Mouse (Mus musculus): ENCODE results near the gene Psma4. TPM values are rescaled to one million over a fixed set of nuclear protein-coding genes. Genes with fewer than 3 reads are reported as not detected.

The Psma4 gene
- polyA plus RNA-seq (2012; rRNA removed), result 89.3 and 121 TPM in 2 replicates

GRCm38 (mm10) chr9:54950575-54951321, at the start of gene Psma4, which contains the start of gene AY074887:
Psma4 (plus strand) TSS chr9:54950790.
AY074887 (minus strand) TSS chr9:54950998.
- Histone ChIP-seq H3K4me3 (ENCODE audit: insufficient read depth, low read depth, low read length) (peak within 1 kb of the TSS; percentile 90), H3K36me3 (ENCODE audit: control insufficient read depth, insufficient read depth, low read length) (peaks cover 10% of the 10 kb centered on the region), H3K27me3 (replicated peaks; ENCODE audit: control insufficient read depth, insufficient read depth, low read length) (no peaks in the 10 kb centered on the region), H3K4me1 (ENCODE audit: control insufficient read depth, insufficient read depth, low read length) (peaks cover 4% of the 10 kb centered on the region; the same call in 1 of the 2 replicates), H3K27ac (ENCODE audit: insufficient read depth, low read depth, low read length) (peak within 1 kb of the TSS; percentile 82)
- no peak for TF ChIP-seq CTCF (conservative IDR thresholded peaks at IDR 0.05; ENCODE audit: insufficient read depth, insufficient read length, low read depth, low read length)
- peak; percentile 61 for TF ChIP-seq POLR2A (IDR thresholded peaks at IDR 0.05; ENCODE audit: low read depth, low read length)
- under 1% methylated on average over 65 of the region's 65 CpGs for WGBS
- peak; percentile 95 for DNase-seq

GRCm38 (mm10) chr9:54909446-54909845, 41.1 kb upstream of the Psma4 start:
- H3K27ac ChIP-seq (ENCODE audit: insufficient read depth, low read depth, low read length), result no peak overlapping the region
- TF ChIP-seq CTCF (conservative IDR thresholded peaks at IDR 0.05; ENCODE audit: insufficient read depth, insufficient read length, low read depth, low read length) (no peak), POLR2A (IDR thresholded peaks at IDR 0.05; ENCODE audit: low read depth, low read length) (no peak)
- H3K36me3 ChIP-seq (ENCODE audit: control insufficient read depth, insufficient read depth, low read length), result peaks cover 3% of the 10 kb centered on the region
- no peaks in the 10 kb centered on the region for H3K27me3 ChIP-seq (replicated peaks; ENCODE audit: control insufficient read depth, insufficient read depth, low read length)
- H3K4me1 ChIP-seq (ENCODE audit: control insufficient read depth, insufficient read depth, low read length), result no peaks in the 10 kb centered on the region
- H3K4me3 ChIP-seq (ENCODE audit: insufficient read depth, low read depth, low read length), result no peak overlapping the region
- no peak for DNase-seq
- WGBS, result 88% methylated on average over 5 of the region's 5 CpGs

- no peak overlapping the region for H3K4me3 ChIP-seq (ENCODE audit: insufficient read depth, low read depth, low read length)
- no peak overlapping the region for H3K27ac ChIP-seq (ENCODE audit: insufficient read depth, low read depth, low read length)
- H3K36me3 ChIP-seq (ENCODE audit: control insufficient read depth, insufficient read depth, low read length), result no peaks in the 10 kb centered on the region; the same call in 1 of the 2 replicates
- H3K4me1 ChIP-seq (ENCODE audit: control insufficient read depth, insufficient read depth, low read length), result peaks cover 4% of the 10 kb centered on the region; the same call in 1 of the 2 replicates
- TF ChIP-seq POLR2A (IDR thresholded peaks at IDR 0.05; ENCODE audit: low read depth, low read length), result no peak
- no peak for TF ChIP-seq CTCF (conservative IDR thresholded peaks at IDR 0.05; ENCODE audit: insufficient read depth, insufficient read length, low read depth, low read length)
- DNase-seq, result no peak
- 70% methylated on average over 7 of the region's 7 CpGs for WGBS
- H3K27me3 ChIP-seq (replicated peaks; ENCODE audit: control insufficient read depth, insufficient read depth, low read length), result no peaks in the 10 kb centered on the region
These were observed 35.0 kb upstream of the Psma4 start for GRCm38 (mm10) chr9:54915576-54915975.

- no peak for DNase-seq
- 75% methylated on average over 8 of the region's 8 CpGs for WGBS
- Histone ChIP-seq H3K36me3 (ENCODE audit: control insufficient read depth, insufficient read depth, low read length) (no peaks in the 10 kb centered on the region; the same call in 1 of the 2 replicates), H3K27ac (ENCODE audit: insufficient read depth, low read depth, low read length) (no peak overlapping the region), H3K27me3 (replicated peaks; ENCODE audit: control insufficient read depth, insufficient read depth, low read length) (no peaks in the 10 kb centered on the region), H3K4me3 (ENCODE audit: insufficient read depth, low read depth, low read length) (no peak overlapping the region), H3K4me1 (ENCODE audit: control insufficient read depth, insufficient read depth, low read length) (peaks cover 4% of the 10 kb centered on the region; the same call in 1 of the 2 replicates)
- TF ChIP-seq POLR2A (IDR thresholded peaks at IDR 0.05; ENCODE audit: low read depth, low read length) (no peak), CTCF (conservative IDR thresholded peaks at IDR 0.05; ENCODE audit: insufficient read depth, insufficient read length, low read depth, low read length) (no peak)
These were observed 34.2 kb upstream of the Psma4 start for GRCm38 (mm10) chr9:54916401-54916800.

- peak within 1 kb of the TSS; percentile 94 for H3K4me3 ChIP-seq (ENCODE audit: insufficient read depth, low read depth, low read length)
- WGBS, result under 1% methylated on average over 34 of the region's 34 CpGs
- no peaks in the 10 kb centered on the region for H3K27me3 ChIP-seq (replicated peaks; ENCODE audit: control insufficient read depth, insufficient read depth, low read length)
- TF ChIP-seq CTCF (conservative IDR thresholded peaks at IDR 0.05; ENCODE audit: insufficient read depth, insufficient read length, low read depth, low read length), result no peak
- TF ChIP-seq POLR2A (IDR thresholded peaks at IDR 0.05; ENCODE audit: low read depth, low read length), result peak; percentile 91
- H3K36me3 ChIP-seq (ENCODE audit: control insufficient read depth, insufficient read depth, low read length), result peaks cover 3% of the 10 kb centered on the region; the same call in 1 of the 2 replicates
- DNase-seq, result peak; percentile 98
- peaks cover 4% of the 10 kb centered on the region; the same call in 1 of the 2 replicates for H3K4me1 ChIP-seq (ENCODE audit: control insufficient read depth, insufficient read depth, low read length)
- H3K27ac ChIP-seq (ENCODE audit: insufficient read depth, low read depth, low read length), result peak within 1 kb of the TSS; percentile 98
These were observed 33.4 kb upstream of the Psma4 start, which contains the start of gene Hykk for GRCm38 (mm10) chr9:54917010-54917677. Hykk (plus strand) TSS chr9:54917283.

GRCm38 (mm10) chr9:54918191-54918590, 32.4 kb upstream of the Psma4 start:
- peaks cover 4% of the 10 kb centered on the region; the same call in 1 of the 2 replicates for H3K4me1 ChIP-seq (ENCODE audit: control insufficient read depth, insufficient read depth, low read length)
- WGBS, result 60% methylated on average over 2 of the region's 2 CpGs
- peak overlapping the region; percentile 94 for H3K4me3 ChIP-seq (ENCODE audit: insufficient read depth, low read depth, low read length)
- peaks cover 9% of the 10 kb centered on the region for H3K36me3 ChIP-seq (ENCODE audit: control insufficient read depth, insufficient read depth, low read length)
- H3K27me3 ChIP-seq (replicated peaks; ENCODE audit: control insufficient read depth, insufficient read depth, low read length), result no peaks in the 10 kb centered on the region
- TF ChIP-seq CTCF (conservative IDR thresholded peaks at IDR 0.05; ENCODE audit: insufficient read depth, insufficient read length, low read depth, low read length) (no peak), POLR2A (IDR thresholded peaks at IDR 0.05; ENCODE audit: low read depth, low read length) (no peak)
- peak overlapping the region; percentile 92 for H3K27ac ChIP-seq (ENCODE audit: insufficient read depth, low read depth, low read length)
- peak; percentile 74 for DNase-seq

- H3K27me3 ChIP-seq (replicated peaks; ENCODE audit: control insufficient read depth, insufficient read depth, low read length), result no peaks in the 10 kb centered on the region
- WGBS, result 91% methylated on average over 5 of the region's 5 CpGs
- H3K27ac ChIP-seq (ENCODE audit: insufficient read depth, low read depth, low read length), result peak overlapping the region; percentile 91
- TF ChIP-seq CTCF (conservative IDR thresholded peaks at IDR 0.05; ENCODE audit: insufficient read depth, insufficient read length, low read depth, low read length) (no peak), POLR2A (IDR thresholded peaks at IDR 0.05; ENCODE audit: low read depth, low read length) (no peak)
- H3K4me3 ChIP-seq (ENCODE audit: insufficient read depth, low read depth, low read length), result peak overlapping the region; percentile 44
- DNase-seq, result no peak
- H3K36me3 ChIP-seq (ENCODE audit: control insufficient read depth, insufficient read depth, low read length), result peaks cover 9% of the 10 kb centered on the region
- peaks cover 4% of the 10 kb centered on the region; the same call in 1 of the 2 replicates for H3K4me1 ChIP-seq (ENCODE audit: control insufficient read depth, insufficient read depth, low read length)
These were observed 31.8 kb upstream of the Psma4 start for GRCm38 (mm10) chr9:54918781-54919180.
